Mouse (Mus musculus) CH12.LX (cell line): ENCODE results near the gene Stox2. TPM values are rescaled to one million over a fixed set of nuclear protein-coding genes. Genes with fewer than 3 reads are reported as not detected.

Source experiments
- DNase-seq: peaks from one replicate; pipeline ENCODE4 v3.0.0-alpha.2; 2013; ENCODE audit errors: extremely low read depth
- H3K27ac ChIP-seq: 2 replicates; pipeline ENCODE4 v1.5.1; 2012; ENCODE audit warnings: low read depth, mild to moderate bottlenecking, control low read depth, moderate library complexity; ENCODE audit not compliant: insufficient read depth
- H3K27me3 ChIP-seq: replicated peaks from 2 replicates; pipeline ENCODE3; 2012; ENCODE audit warnings: inconsistent platforms
- H3K36me3 ChIP-seq, 2 experiments: replicated peaks in 1 of 2; 2 replicates each; pipeline versions ENCODE3 to v1.6.1; 2012; ENCODE audit warnings: inconsistent platforms in 1 of 2, low read length in 1 of 2, mild to moderate bottlenecking in 1 of 2, mixed read lengths in 1 of 2, moderate library complexity in 1 of 2; ENCODE audit not compliant: control insufficient read depth in 1 of 2, insufficient read depth in 1 of 2
- H3K4me1 ChIP-seq, 2 experiments: 2 replicates each; pipeline ENCODE4 v1.6.1; 2012; ENCODE audit warnings: inconsistent platforms in 1 of 2, moderate library complexity in 1 of 2; ENCODE audit not compliant: insufficient read depth in 2 of 2, control insufficient read depth in 1 of 2
- H3K4me2 ChIP-seq: 2 replicates; pipeline ENCODE4 v1.6.1; 2012; ENCODE audit warnings: low read depth, mild to moderate bottlenecking, control low read depth; ENCODE audit not compliant: poor library complexity, insufficient read depth, severe bottlenecking
- H3K4me3 ChIP-seq, 3 experiments: fragments of 150-350 bp in 1 of 3; sonication (generic) in 1 of 3; replicated peaks in 1 of 3; 2 replicates each; pipeline versions ENCODE3 to v1.5.1; 2011 to 2012; ENCODE audit warnings: low read depth in 2 of 3, low read length in 2 of 3, mild to moderate bottlenecking in 2 of 3, moderate library complexity in 2 of 3, control low read depth in 1 of 3, improper control_type of control experiment in 1 of 3, inconsistent platforms in 1 of 3, mixed read lengths in 1 of 3; ENCODE audit not compliant: poor library complexity in 1 of 3
- H3K79me2 ChIP-seq: replicated peaks from 2 replicates; pipeline ENCODE4 v1.6.1; 2012; ENCODE audit warnings: mild to moderate bottlenecking, moderate library complexity; ENCODE audit not compliant: control insufficient read depth, poor library complexity, insufficient read depth, severe bottlenecking; ENCODE audit errors: extremely low read depth
- H3K9ac ChIP-seq: 2 replicates; pipeline ENCODE4 v1.6.1; 2012; ENCODE audit warnings: low read depth, mild to moderate bottlenecking, control low read depth, moderate library complexity; ENCODE audit not compliant: insufficient read depth
- H3K9me3 ChIP-seq: replicated peaks from 2 replicates; pipeline ENCODE3; 2012; ENCODE audit warnings: low read length, inconsistent platforms, mixed read lengths
- CHD1 ChIP-seq: IDR thresholded peaks from 2 replicates; pipeline ENCODE4 v1.6.1; 2012; ENCODE audit warnings: low read depth, low read length, improper control_type of control experiment, inconsistent platforms
- E2F4 ChIP-seq: IDR thresholded peaks from 2 replicates; pipeline ENCODE4 v1.6.1; 2011; ENCODE audit warnings: low read depth, low read length, improper control_type of control experiment; ENCODE audit not compliant: insufficient replicate concordance
- ELF1 ChIP-seq: IDR thresholded peaks from 2 replicates; pipeline ENCODE4 v1.6.1; 2014; ENCODE audit warnings: low read depth, mild to moderate bottlenecking, inconsistent platforms, low read length, improper control_type of control experiment
- EP300 ChIP-seq: IDR thresholded peaks from 2 replicates; pipeline ENCODE4 v1.6.1; 2011; ENCODE audit warnings: low read length, improper control_type of control experiment
- GABPA ChIP-seq: IDR thresholded peaks from 2 replicates; pipeline ENCODE4 v1.6.1; 2012; ENCODE audit warnings: low read depth, low read length, improper control_type of control experiment, inconsistent platforms; ENCODE audit not compliant: insufficient replicate concordance
- HCFC1 ChIP-seq: IDR thresholded peaks from 2 replicates; pipeline ENCODE4 v1.6.1; 2012; ENCODE audit warnings: low read depth, mild to moderate bottlenecking, inconsistent platforms, low read length, improper control_type of control experiment
- IRF4 ChIP-seq: IDR thresholded peaks from 2 replicates; pipeline ENCODE4 v1.6.1; 2014; ENCODE audit warnings: low read depth, mild to moderate bottlenecking, inconsistent platforms, low read length, improper control_type of control experiment
- MAFK ChIP-seq: IDR thresholded peaks from 2 replicates; pipeline ENCODE4 v1.6.1; 2011; ENCODE audit warnings: low read length, improper control_type of control experiment; ENCODE audit not compliant: insufficient replicate concordance
- MEF2A ChIP-seq: IDR thresholded peaks from 2 replicates; pipeline ENCODE4 v1.6.1; 2014; ENCODE audit warnings: low read depth, mild to moderate bottlenecking, inconsistent platforms, low read length, improper control_type of control experiment, borderline replicate concordance
- MXI1 ChIP-seq: IDR thresholded peaks from 2 replicates; pipeline ENCODE4 v1.6.1; 2011; ENCODE audit warnings: mild to moderate bottlenecking, low read depth, low read length, improper control_type of control experiment
- NRF1 ChIP-seq: IDR thresholded peaks from 2 replicates; pipeline ENCODE4 v1.6.1; 2014; ENCODE audit warnings: low read depth, mild to moderate bottlenecking, inconsistent platforms, low read length, improper control_type of control experiment, moderate library complexity
- PAX5 ChIP-seq: IDR thresholded peaks from 2 replicates; pipeline ENCODE4 v1.6.1; 2012; ENCODE audit warnings: low read length, inconsistent platforms, mixed read lengths
- POLR2A ChIP-seq: IDR thresholded peaks from 2 replicates; pipeline ENCODE4 v1.6.1; 2011; ENCODE audit warnings: low read depth, mild to moderate bottlenecking, improper control_type of control experiment, low read length
- POLR2AphosphoS2 ChIP-seq: IDR thresholded peaks from 2 replicates; pipeline ENCODE4 v1.6.1; 2011; ENCODE audit warnings: low read depth, low read length, improper control_type of control experiment
- RCOR1 ChIP-seq: conservative IDR thresholded peaks from 2 replicates; pipeline ENCODE4 v1.6.1; 2012; ENCODE audit warnings: low read depth, mild to moderate bottlenecking, inconsistent platforms, low read length, improper control_type of control experiment
- TBP ChIP-seq: conservative IDR thresholded peaks from 2 replicates; pipeline ENCODE4 v1.6.1; 2011; ENCODE audit warnings: low read depth, low read length, improper control_type of control experiment
- TCF12 ChIP-seq: IDR thresholded peaks from 2 replicates; pipeline ENCODE4 v1.6.1; 2014; ENCODE audit warnings: low read depth, mild to moderate bottlenecking, inconsistent platforms, low read length, improper control_type of control experiment
- ZC3H11A ChIP-seq: IDR thresholded peaks from 2 replicates; pipeline ENCODE4 v1.6.1; 2012; ENCODE audit warnings: low read depth, mild to moderate bottlenecking, inconsistent platforms, low read length, improper control_type of control experiment
- ZKSCAN1 ChIP-seq: IDR thresholded peaks from 2 replicates; pipeline ENCODE4 v1.6.1; 2012; ENCODE audit warnings: low read depth, inconsistent platforms, low read length, improper control_type of control experiment, borderline replicate concordance
- ZMIZ1 ChIP-seq: IDR thresholded peaks from 2 replicates; pipeline ENCODE4 v1.6.1; 2012; ENCODE audit warnings: low read depth, mild to moderate bottlenecking, inconsistent platforms, low read length, improper control_type of control experiment
- ZNF384 ChIP-seq: IDR thresholded peaks from 2 replicates; pipeline ENCODE4 v1.6.1; 2012; ENCODE audit warnings: low read depth, low read length, improper control_type of control experiment, inconsistent platforms
- dilution Hi-C: fragments of 300-500 bp; cut with MboI; formaldehyde crosslinking; loops from 2 replicates; pipeline ENCODE4 v1.14.3; 2020; ENCODE audit warnings: low sequenced_read_pairs; ENCODE audit not compliant: extremely low pct_unique_long_range_greater_than_20kb, extremely low pct_ligation_motif_present
- in situ Hi-C: fragments of 300-500 bp; cut with MboI; formaldehyde crosslinking; loops from 3 replicates; pipeline ENCODE4 v1.14.3; 2019; ENCODE audit warnings: low sequenced_read_pairs, low pct_ligation_motif_present, low pct_unique_long_range_greater_than_20kb, mixed read lengths
- polyA plus RNA-seq: library from polyadenylated mRNA; unstranded; fragments of >175 nt; gene quantifications from 2 replicates; pipeline ENCODE4 v1.2.1, GENCODE M21; 2012; ENCODE audit warnings: low read depth; ENCODE audit not compliant: insufficient read length
- total RNA-seq, 2 experiments: library from RNA; depleted of rRNA; stranded (reverse); fragments of 300-350 nt in 1 of 2; fragments of >200 nt in 1 of 2; gene quantifications; 2 replicates each; pipeline ENCODE4 v1.2.3; 2012 to 2014

Gene Stox2
- total and polyA plus RNA-seq, 3 experiments, result 0.23 to 1.0 (median 0.42) TPM

GRCm38 (mm10) chr8:47389430-47389829 lies 56.7 kb downstream of the Stox2 start:
- Histone ChIP-seq H3K27me3 (no peaks in the 10 kb centered on the region), H3K27ac (no peak overlapping the region), H3K79me2 (no peaks in the 10 kb centered on the region), H3K4me1 (peaks cover 0 to 7% of the 10 kb centered on the region in 2 experiments; a peak in 2 of 4 replicates), H3K9ac (no peak overlapping the region), H3K36me3 (no peaks in the 10 kb centered on the region), H3K9me3 (no peaks in the 10 kb centered on the region), H3K4me2 (no peak overlapping the region), H3K4me3 (no peak overlapping the region)
- dilution Hi-C loops, result no loop called here
- TF ChIP-seq ZNF384, result no peak
- no peak for TF ChIP-seq PAX5
- TF ChIP-seq TCF12, result no peak
- TF ChIP-seq MAFK, result no peak
- TF ChIP-seq EP300, result no peak
- no peak for TF ChIP-seq MXI1
- TF ChIP-seq ZC3H11A, result no peak
- TF ChIP-seq E2F4, result no peak
- TF ChIP-seq MEF2A, result no peak
- no peak for TF ChIP-seq POLR2A
- TF ChIP-seq GABPA, result no peak
- TF ChIP-seq RCOR1, result no peak
- TF ChIP-seq POLR2AphosphoS2, result no peak
- TF ChIP-seq HCFC1, result no peak
- no peak for TF ChIP-seq ZKSCAN1
- no peak for TF ChIP-seq ZMIZ1
- no peak for TF ChIP-seq TBP
- no peak for TF ChIP-seq IRF4
- TF ChIP-seq ELF1, result no peak
- TF ChIP-seq NRF1, result no peak
- DNase-seq, result no peak
- in situ Hi-C loops, result loop anchor here (25.0 kb wide), 3 partner anchors 298 to 1102 kb away; partner anchors contain the start of genes Cenpu, Helt and Ing2

DNA sequence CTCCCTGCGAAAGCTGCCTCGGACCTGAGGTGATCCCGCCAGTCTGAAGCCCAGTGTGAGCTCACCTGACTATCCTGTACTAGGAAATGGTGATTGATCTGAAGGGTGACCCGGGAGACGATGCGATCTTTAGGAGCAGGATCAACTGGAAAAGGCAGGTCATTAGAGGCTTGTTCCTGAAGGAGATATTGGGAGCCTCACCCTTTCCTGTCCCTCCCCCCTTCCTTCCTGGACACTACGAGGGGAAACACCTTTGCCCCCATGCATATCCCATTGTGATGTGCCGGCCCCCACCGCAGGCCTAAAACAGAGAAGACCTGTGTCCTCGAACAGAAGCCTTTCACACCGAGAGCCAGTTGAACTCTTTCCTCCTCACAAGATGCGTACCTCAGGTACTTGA lies 58.0 kb downstream of the Stox2 start:
- no peak overlapping the region for H3K4me3 ChIP-seq
- no peak overlapping the region for H3K27ac ChIP-seq
- H3K27me3 ChIP-seq, result no peaks in the 10 kb centered on the region
- no peaks in the 10 kb centered on the region for H3K36me3 ChIP-seq
- dilution Hi-C loops, result no loop called here
- no peak overlapping the region for H3K9ac ChIP-seq
- in situ Hi-C loops, result loop anchor here (25.0 kb wide), 3 partner anchors 299 to 1101 kb away; partner anchors contain the start of genes Cenpu, Helt and Ing2
- TF ChIP-seq CHD1 (no peak), MAFK (no peak), E2F4 (no peak), ZKSCAN1 (no peak), POLR2AphosphoS2 (no peak), TBP (no peak)
- no peaks in the 10 kb centered on the region for H3K79me2 ChIP-seq
- H3K9me3 ChIP-seq, result no peaks in the 10 kb centered on the region
- DNase-seq, result no peak
- peaks cover 0 to 17% of the 10 kb centered on the region in 2 experiments; a peak in 2 of 4 replicates for H3K4me1 ChIP-seq
- H3K4me2 ChIP-seq, result no peak overlapping the region
